Mouse (Mus musculus) splenic B cell, adult 2 months (primary cell): Measurements from ENCODE around the gene I0C0044D17Rik.
"Not testable (repeated sequence)": the region's sequence is repeated elsewhere in the genome, so short reads cannot be mapped to it uniquely, and the experiment has no call there.

ENCODE experiments used
- DNase-seq: peaks from one replicate; pipeline ENCODE4 v3.0.0-alpha.2; 2011; ENCODE audit warnings: low read depth, low spot score
- H3K27me3 ChIP-seq: 2 replicates; pipeline ENCODE4 v1.6.1; 2012; ENCODE audit warnings: mild to moderate bottlenecking, low read length, moderate library complexity, mixed read lengths; ENCODE audit not compliant: control insufficient read depth, poor library complexity, insufficient read depth, severe bottlenecking
- H3K36me3 ChIP-seq: 2 replicates; pipeline ENCODE4 v1.6.1; 2012; ENCODE audit warnings: mild to moderate bottlenecking, low read length, moderate library complexity, mixed read lengths; ENCODE audit not compliant: control insufficient read depth, poor library complexity, insufficient read depth, severe bottlenecking

The I0C0044D17Rik gene

GRCm38 (mm10) chr4:98841251-98841650 lies 17.6 kb upstream of the I0C0044D17Rik start:
- H3K27me3 ChIP-seq, DNase-seq, H3K36me3 ChIP-seq: not testable (repeated sequence)

GRCm38 (mm10) chr4:98840526-98840925 lies 16.9 kb upstream of the I0C0044D17Rik start:
- DNase-seq, result no peak
- Histone ChIP-seq H3K36me3 (no peaks in the 10 kb centered on the region), H3K27me3 (no peaks in the 10 kb centered on the region)

DNA sequence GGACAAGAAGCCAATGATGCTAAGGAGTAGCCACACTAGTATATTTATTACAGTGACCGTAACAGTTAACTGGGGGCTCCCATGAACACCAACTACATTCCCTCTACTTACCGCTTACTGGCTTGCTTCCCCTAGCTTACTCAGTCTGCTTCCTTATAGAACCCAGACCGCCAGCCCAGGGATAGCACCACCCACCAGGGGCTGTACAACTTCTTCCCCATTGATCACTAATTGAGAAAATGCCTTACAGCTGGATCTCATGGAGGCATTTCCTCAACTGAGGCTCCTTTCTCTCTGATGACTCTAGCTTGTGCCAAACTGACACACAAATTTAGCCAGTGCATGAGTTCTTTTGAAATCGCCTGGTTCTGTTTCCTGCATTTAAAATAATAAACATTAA lies 15.3 kb upstream of the I0C0044D17Rik start:
- no peaks in the 10 kb centered on the region for H3K27me3 ChIP-seq
- H3K36me3 ChIP-seq, result no peaks in the 10 kb centered on the region
- DNase-seq, result no peak

- Histone ChIP-seq H3K36me3 (no peaks in the 10 kb centered on the region), H3K27me3 (no peaks in the 10 kb centered on the region)
- DNase-seq, result no peak
Observed at GRCm38 (mm10) chr4:98837715-98838505, 14.3 kb upstream of the I0C0044D17Rik start.

- Histone ChIP-seq H3K36me3 (no peaks in the 10 kb centered on the region), H3K27me3 (no peaks in the 10 kb centered on the region)
- no peak for DNase-seq
Observed at GRCm38 (mm10) chr4:98836519-98836918, 12.9 kb upstream of the I0C0044D17Rik start.

GRCm38 (mm10) chr4:98834782-98835181 lies 11.1 kb upstream of the I0C0044D17Rik start:
- DNase-seq, result no peak
- Histone ChIP-seq H3K27me3 (no peaks in the 10 kb centered on the region), H3K36me3 (no peaks in the 10 kb centered on the region)

GRCm38 (mm10) chr4:98831726-98832125 lies 8.1 kb upstream of the I0C0044D17Rik start:
- Histone ChIP-seq H3K27me3 (no peaks in the 10 kb centered on the region), H3K36me3 (no peaks in the 10 kb centered on the region)
- DNase-seq, result no peak

GRCm38 (mm10) chr4:98826701-98827100 lies 3.1 kb upstream of the I0C0044D17Rik start:
- DNase-seq, result no peak
- Histone ChIP-seq H3K36me3 (no peaks in the 10 kb centered on the region), H3K27me3 (no peaks in the 10 kb centered on the region)

DNA sequence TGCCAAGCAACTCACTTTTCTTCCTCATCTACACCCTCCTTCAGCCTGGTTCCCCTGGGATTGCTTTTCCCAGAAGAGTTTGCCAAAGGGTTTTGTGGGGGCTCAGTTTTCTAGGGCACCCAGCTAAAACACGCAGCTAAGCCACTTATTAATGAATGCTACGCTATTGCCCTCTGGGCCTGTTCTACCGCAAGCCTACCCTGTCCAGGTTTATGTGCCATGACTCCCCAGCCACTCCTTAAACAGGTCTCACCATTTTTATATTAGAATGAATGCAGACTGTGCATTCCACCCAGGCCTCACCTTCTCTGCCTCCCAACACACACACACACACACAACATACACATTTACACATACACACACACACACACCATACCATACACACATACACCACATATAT lies 593 bp downstream of the I0C0044D17Rik start:
- Histone ChIP-seq H3K27me3 (no peaks in the 10 kb centered on the region), H3K36me3 (no peaks in the 10 kb centered on the region)
- no peak for DNase-seq

- no peak for DNase-seq
- no peaks in the 10 kb centered on the region for H3K36me3 ChIP-seq
- H3K27me3 ChIP-seq, result no peaks in the 10 kb centered on the region
Observed at GRCm38 (mm10) chr4:98822478-98822877, 1.2 kb downstream of the I0C0044D17Rik start.

DNA sequence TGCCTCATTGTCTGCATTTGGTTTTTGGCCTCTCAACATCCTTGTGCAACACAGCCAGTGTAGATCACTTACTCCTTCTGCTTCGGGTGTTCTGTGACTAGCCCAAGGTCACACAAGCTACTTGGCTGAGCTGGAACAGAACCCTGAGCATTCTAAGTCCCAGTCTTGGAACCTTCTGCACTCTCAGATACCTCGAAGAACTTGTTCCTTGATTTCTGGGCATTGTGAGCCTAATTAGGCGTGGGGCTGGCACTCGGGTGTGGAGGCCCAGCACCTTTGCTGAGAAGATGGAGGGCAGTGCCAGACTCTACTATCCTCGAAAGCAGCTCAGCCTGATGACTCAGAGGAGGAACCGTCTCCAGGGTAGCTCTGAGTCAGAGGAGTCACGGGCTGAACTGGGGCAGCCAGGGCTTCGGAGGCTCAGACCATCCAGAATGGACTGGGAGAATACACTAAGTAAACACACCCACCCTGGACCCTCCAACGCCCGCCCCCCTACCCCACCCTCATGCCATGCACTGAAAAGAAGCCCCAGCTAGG lies 4.4 kb downstream of the I0C0044D17Rik start:
- no peak for DNase-seq
- H3K36me3 ChIP-seq, result no peaks in the 10 kb centered on the region
- H3K27me3 ChIP-seq, result no peaks in the 10 kb centered on the region

DNA sequence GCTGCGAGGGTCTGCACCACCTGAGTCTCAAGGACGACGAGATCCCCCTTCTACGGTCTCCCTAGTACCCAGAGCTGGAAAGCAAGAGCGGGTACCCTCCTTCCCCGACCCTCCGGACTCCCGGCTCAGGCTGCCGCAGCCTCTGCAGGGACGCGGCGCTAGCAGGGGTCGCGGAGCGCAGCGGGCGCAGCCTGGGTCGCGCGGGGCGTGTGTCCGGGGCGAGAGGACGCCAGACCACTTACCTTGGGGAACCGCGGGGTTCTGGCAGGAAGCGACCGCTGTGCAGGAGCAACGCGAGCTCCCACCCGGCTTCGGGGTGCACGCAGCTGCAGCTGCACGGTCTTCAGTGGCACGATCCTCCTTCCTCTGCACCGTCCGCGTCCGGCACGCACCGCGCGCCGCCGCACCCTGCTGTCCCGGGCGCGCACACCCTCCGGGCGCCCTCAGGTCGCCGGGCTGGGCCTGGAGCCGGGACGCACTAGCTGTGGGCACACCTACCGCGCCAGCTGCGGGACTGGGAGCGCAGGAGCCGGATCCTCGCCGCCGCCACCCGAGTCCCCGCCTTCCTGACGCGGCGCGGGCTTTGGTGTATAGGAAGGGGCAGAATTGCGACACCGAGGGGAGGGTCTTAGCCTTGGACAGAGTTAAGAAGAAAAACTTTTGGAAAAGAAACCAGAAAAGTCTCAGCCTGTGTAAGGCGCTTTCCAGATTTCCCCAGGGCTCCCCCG lies 6.3 kb downstream of the I0C0044D17Rik start, which contains the start of gene Kank4:
Gene Kank4, minus strand, starts transcription at position 354 of the 728 bp plus-strand sequence.
- no peaks in the 10 kb centered on the region for H3K27me3 ChIP-seq
- no peak for DNase-seq
- no peaks in the 10 kb centered on the region for H3K36me3 ChIP-seq

GRCm38 (mm10) chr4:98816807-98817183 lies 6.8 kb downstream of the I0C0044D17Rik start:
- DNase-seq, result no peak
- Histone ChIP-seq H3K36me3 (no peaks in the 10 kb centered on the region), H3K27me3 (no peaks in the 10 kb centered on the region)

- H3K27me3 ChIP-seq, result no peaks in the 10 kb centered on the region
- DNase-seq, result no peak
- no peaks in the 10 kb centered on the region for H3K36me3 ChIP-seq
Observed at GRCm38 (mm10) chr4:98806306-98806705, 17.3 kb downstream of the I0C0044D17Rik start.
